Mouse (Mus musculus) small intestine, adult 2 months (tissue): Measurements from ENCODE around the gene BC107364. TPM values are rescaled to one million over a fixed set of nuclear protein-coding genes. Genes with fewer than 3 reads are reported as not detected.
"Not testable (repeated sequence)": the region's sequence is repeated elsewhere in the genome, so short reads cannot be mapped to it uniquely, and the experiment has no call there.

ENCODE experiments used
- H3K27ac ChIP-seq: fragments of 200-500 bp; 2 replicates; pipeline ENCODE4 v1.5.1; 2012; ENCODE audit warnings: low read depth, low read length, control low read depth, inconsistent platforms; ENCODE audit not compliant: insufficient read depth
- H3K27me3 ChIP-seq: fragments of 200-500 bp; 2 replicates; pipeline ENCODE4 v1.6.1; 2012; ENCODE audit warnings: mild to moderate bottlenecking, moderate library complexity, low read length, inconsistent platforms; ENCODE audit not compliant: control insufficient read depth, insufficient read depth
- H3K36me3 ChIP-seq: fragments of 200-500 bp; 2 replicates; pipeline ENCODE4 v1.6.1; 2012; ENCODE audit warnings: mild to moderate bottlenecking, low read length, control low read depth, inconsistent platforms; ENCODE audit not compliant: control insufficient read depth, insufficient read depth
- H3K4me1 ChIP-seq: fragments of 200-500 bp; 2 replicates; pipeline ENCODE4 v1.6.1; 2012; ENCODE audit warnings: low read length, inconsistent platforms, mixed read lengths; ENCODE audit not compliant: control insufficient read depth, insufficient read depth, insufficient read length
- H3K4me3 ChIP-seq: fragments of 200-500 bp; 2 replicates; pipeline ENCODE4 v1.5.1; 2012; ENCODE audit warnings: low read depth, mild to moderate bottlenecking, control low read depth, inconsistent platforms, low read length, moderate library complexity
- CTCF ChIP-seq: fragments of 200-500 bp; IDR thresholded peaks from 2 replicates; pipeline ENCODE4 v1.5.1; 2012; ENCODE audit warnings: low read depth, mild to moderate bottlenecking, control low read depth, inconsistent platforms, low read length, moderate library complexity, mixed read lengths; ENCODE audit not compliant: insufficient replicate concordance, insufficient read length; ENCODE audit errors: extremely low read depth
- POLR2A ChIP-seq: fragments of 200-500 bp; IDR thresholded peaks from 2 replicates; pipeline ENCODE4 v1.6.1; 2012; ENCODE audit warnings: low read depth, mild to moderate bottlenecking, control low read depth, inconsistent platforms, low read length, moderate library complexity
- WGBS: fragments of 180-500 bp; shearing (Covaris S2); methylation state at CpG from one replicate; pipeline ENCODE4 v1.1.7; 2018; 5-methylcytosine and 5-hydroxymethylcytosine counted together
- polyA plus RNA-seq: library from polyadenylated mRNA; depleted of rRNA; stranded (reverse); fragments of >200 nt; gene quantifications from 2 replicates; pipeline ENCODE4 v1.2.3, GENCODE M21; 2012

BC107364 gene
- polyA plus RNA-seq, 1 experiment = not detected

DNA sequence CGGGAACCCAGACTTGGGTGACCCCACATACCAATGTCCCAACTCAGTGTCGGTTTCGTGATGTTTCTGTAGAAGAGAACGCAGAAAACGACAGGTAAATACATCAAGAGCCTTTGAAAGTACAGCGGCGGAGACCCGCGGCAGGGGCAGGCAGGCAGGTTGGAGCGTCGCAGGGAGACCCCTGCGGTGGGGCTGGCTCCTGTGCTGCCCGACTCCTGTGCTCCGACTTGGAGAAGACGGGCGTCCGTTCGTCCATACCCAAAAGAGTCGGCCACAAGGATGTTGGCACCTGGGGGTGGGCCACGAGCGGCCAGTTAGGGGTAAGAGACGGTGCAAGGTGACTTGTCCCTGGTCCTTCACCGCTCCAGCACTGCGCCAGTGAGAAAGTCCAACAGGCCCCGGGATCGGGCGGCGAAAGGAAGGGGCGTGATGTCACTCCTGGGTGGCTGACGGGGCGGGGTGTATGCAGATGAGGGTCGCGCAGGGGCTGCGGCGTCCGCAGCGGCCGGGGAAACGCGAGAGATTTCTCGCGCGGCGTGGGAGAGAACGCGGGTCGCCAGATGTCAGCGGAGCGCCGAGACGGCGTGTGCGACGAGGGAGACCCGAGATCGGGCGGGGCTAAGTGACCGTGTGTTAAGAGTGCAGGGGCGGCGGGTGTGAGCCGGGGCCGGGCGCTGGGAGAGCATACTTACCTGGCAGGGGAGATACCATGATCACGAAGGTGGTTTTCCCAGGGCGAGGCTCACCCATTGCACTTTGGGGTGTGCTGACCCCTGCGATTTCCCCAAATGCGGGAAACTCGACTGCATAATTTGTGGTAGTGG, 2.1 kb downstream of the BC107364 start:
- H3K27me3 ChIP-seq, H3K36me3 ChIP-seq, H3K4me1 ChIP-seq, H3K27ac ChIP-seq, H3K4me3 ChIP-seq: not testable (repeated sequence)
- no CpG with 5 or more reads among the region's 68 CpGs for WGBS

DNA sequence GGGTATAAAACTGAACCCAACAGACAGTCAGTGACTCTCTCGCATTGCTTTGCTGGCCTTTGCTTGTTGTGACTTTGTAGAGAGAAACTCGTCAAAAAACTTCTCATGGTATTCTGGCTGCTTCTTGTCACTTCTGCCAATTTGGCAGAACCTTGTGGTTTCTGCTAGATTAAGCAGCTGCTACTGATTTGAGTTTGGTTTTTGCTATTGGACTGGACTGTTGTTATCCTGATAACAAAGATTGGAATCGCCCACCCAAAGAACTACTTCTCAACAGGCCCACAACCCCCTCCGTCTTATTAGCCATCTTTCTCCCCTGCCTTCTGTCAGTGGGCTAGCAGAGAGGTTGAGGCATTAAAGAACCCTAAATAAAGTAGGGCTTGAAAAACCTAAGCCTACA, 6.7 kb downstream of the BC107364 start:
- Histone ChIP-seq H3K4me3 (no peak overlapping the region), H3K4me1 (no peaks in the 10 kb centered on the region), H3K27ac (no peak overlapping the region), H3K36me3 (no peaks in the 10 kb centered on the region), H3K27me3 (peaks cover 26% of the 10 kb centered on the region)
- TF ChIP-seq POLR2A (no peak), CTCF (no peak)
- WGBS = 83% methylated on average over 4 of the region's 4 CpGs

DNA sequence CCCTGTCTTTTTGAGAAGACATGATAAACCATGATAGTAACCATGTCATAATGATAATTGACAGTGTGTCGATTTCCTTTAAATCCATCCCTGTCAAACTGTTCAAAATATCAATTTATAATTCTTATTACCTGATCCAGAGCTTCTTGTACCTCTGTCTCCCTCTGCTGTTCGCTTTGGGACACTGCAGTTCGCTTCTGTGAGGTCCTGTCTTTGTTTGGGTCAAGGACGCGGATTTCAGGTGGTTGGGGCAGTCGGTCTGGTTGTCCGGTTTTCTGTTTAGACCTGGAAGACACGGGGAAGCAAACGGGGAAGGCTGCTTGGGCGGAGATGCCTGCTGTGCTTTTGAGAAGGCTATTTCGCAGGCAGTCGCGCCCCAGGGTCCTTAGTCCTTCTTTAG, 11.5 kb downstream of the BC107364 start:
- Histone ChIP-seq H3K4me3 (no peak overlapping the region), H3K4me1 (no peaks in the 10 kb centered on the region), H3K27me3 (peaks cover 52% of the 10 kb centered on the region), H3K36me3 (no peaks in the 10 kb centered on the region), H3K27ac (no peak overlapping the region)
- under 1% methylated on average over 13 of the region's 13 CpGs for WGBS
- TF ChIP-seq CTCF = peak; percentile 65; the same call in 1 of the 2 replicates
- 0 out of 2 replicates have a peak, but pooled peaks have one; percentile 15 for TF ChIP-seq POLR2A

DNA sequence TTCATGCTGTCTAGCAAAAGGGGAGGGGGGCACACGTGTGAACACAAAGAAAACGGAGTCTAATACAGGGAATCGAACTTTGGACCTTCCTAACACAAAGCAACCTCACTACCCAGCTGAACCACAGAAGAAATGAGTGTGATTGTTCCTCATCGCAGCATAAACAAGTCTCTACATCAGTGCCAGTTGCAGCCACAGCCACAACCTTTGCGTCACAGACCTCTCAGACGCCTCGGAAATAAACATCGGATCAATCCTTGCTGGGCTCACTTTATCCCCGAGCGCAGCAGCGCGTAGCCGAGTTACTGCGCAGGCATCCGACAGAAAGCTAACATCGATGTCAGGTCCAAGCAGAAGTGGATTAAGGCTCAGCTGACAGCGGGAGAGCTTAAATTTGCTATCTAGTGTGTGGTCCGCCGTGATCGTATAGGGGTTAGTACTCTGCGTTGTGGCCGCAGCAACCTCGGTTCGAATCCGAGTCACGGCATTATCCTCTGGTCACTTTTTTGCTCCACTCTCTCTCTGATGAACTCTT, 16.5 kb downstream of the BC107364 start:
- no peaks in the 10 kb centered on the region for H3K4me1 ChIP-seq
- no peaks in the 10 kb centered on the region for H3K36me3 ChIP-seq
- 2% methylated on average over 26 of the region's 26 CpGs for WGBS
- H3K27me3 ChIP-seq = peaks cover 41% of the 10 kb centered on the region
- 0 out of 2 replicates have a peak overlapping the region, but pooled peaks have one; percentile 6 for H3K4me3 ChIP-seq
- TF ChIP-seq POLR2A (no peak), CTCF (no peak)
- H3K27ac ChIP-seq = no peak overlapping the region

DNA sequence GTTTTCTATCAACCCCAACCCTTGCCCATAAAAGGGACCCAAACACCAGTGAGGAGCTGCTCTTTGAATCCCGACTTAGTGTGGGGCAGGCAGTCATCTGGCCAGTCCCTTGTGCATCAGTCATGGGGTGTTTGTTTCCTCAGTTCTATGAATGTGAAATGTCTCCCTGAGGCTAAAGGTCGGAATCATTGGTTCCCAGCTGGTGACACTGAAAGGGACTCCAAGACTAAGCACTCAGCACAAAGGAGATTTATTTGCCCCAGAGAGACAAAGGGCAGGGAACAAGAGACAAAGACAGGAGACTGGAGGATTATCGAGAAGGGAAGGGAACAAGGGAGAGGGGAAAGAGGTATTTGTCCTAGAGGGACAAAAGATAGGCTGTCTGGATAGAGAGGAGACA, 19.9 kb downstream of the BC107364 start:
- WGBS = 46% methylated on average over 3 of the region's 3 CpGs
- TF ChIP-seq CTCF (no peak), POLR2A (no peak)

DNA sequence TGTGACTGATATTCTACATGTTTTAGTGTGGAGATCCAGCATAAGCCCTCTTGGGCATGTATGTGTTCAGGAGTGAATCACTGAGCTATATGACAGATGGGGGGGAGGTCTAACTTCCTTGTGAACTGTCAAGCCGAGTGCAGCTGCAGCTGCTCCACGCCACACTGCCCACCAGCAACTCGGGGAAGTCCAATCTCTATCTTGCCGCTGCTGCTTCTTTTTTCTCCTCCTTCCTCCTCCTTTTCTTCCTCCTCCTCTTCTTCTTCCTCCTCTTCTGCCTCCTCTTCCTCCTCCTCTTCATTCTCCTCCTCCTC, 22.3 kb downstream of the BC107364 start:
- 55% methylated on average over 4 of the region's 4 CpGs for WGBS
- Histone ChIP-seq H3K4me3 (no peak overlapping the region), H3K27me3 (peaks cover 22% of the 10 kb centered on the region), H3K36me3 (no peaks in the 10 kb centered on the region), H3K27ac (no peak overlapping the region), H3K4me1 (no peaks in the 10 kb centered on the region)
- no peak for TF ChIP-seq CTCF

More for the DNA sequence above, 19.9 kb downstream of the BC107364 start:
- Histone ChIP-seq H3K27ac (no peak overlapping the region), H3K36me3 (no peaks in the 10 kb centered on the region), H3K4me3 (no peak overlapping the region), H3K4me1 (no peaks in the 10 kb centered on the region), H3K27me3 (peaks cover 31% of the 10 kb centered on the region)

DNA sequence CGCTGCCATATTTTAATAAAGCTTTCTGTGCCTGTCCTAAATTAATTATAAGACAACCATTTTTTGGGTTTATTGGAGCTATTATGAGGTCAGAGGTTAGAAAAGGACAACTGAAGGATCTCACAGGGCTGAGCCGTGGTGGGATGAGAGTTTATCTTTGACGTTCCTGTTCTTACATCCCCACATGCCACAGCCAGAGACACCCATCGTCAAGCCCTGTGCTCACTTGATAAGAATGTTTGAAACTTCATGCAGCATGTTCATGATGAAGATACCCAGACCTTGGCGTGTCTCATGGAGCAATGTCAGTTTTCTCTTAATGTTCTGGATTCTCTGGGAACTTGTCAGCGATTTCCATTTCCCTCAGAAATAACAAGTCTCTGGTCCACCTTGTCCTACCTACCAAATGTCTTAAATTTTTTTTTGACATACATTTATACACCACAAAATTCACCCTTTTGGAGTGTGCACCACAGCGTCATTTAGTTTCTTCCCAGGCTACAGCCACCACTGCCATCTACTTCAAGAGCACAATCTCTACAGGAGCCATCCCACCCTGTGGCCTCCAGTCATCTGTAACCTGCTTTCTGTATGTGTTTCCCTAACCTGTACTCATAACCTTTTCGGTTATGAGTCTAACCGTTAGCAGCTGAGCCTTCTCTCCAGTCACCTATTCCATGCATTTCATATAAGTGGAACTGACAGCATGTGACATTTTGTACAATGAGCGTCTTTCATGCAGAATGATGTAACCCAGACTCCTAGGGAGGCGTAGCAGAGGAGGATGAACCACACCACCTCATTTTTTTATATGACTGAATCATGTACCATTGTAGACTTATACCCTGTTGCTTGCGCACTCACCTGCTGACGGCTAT, 22.9 kb downstream of the BC107364 start:
- Histone ChIP-seq H3K4me3 (no peak overlapping the region), H3K4me1 (no peaks in the 10 kb centered on the region), H3K27me3 (peaks cover 25% of the 10 kb centered on the region), H3K36me3 (no peaks in the 10 kb centered on the region), H3K27ac (no peak overlapping the region)
- TF ChIP-seq POLR2A = no peak
- no peak for TF ChIP-seq CTCF
- WGBS = 82% methylated on average over 13 of the region's 13 CpGs
